Mouse (Mus musculus) urinary bladder, adult 18-20 months (tissue): ENCODE data around the gene Srl.

Experiments
- DNase-seq, 2 experiments: peaks; one replicate each; pipeline ENCODE4 v3.0.0; 2022; ENCODE audit warnings: low spot score in 2 of 2, mixed read lengths in 2 of 2

Gene Srl

DNA sequence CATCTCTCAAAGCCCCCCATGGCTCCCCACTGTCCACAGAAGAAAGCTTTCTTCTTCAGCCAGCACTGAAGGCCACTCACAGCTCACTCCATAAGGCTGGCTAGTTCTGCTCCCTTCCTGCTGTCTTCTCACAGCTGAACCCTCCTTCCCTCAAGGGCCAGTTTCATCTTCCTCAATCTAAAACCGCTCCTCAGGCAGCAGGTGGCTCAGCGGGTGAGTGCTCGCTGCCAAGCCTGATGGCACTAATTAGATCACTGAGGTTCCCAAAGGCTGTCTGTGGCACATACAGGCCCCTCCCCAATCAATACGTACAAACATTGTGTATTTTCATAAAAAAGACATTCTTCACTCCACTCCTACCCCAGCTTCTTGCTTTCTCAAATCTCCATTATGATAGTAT is 22.5 kb downstream of the Srl start:
- no peak for DNase-seq

DNA sequence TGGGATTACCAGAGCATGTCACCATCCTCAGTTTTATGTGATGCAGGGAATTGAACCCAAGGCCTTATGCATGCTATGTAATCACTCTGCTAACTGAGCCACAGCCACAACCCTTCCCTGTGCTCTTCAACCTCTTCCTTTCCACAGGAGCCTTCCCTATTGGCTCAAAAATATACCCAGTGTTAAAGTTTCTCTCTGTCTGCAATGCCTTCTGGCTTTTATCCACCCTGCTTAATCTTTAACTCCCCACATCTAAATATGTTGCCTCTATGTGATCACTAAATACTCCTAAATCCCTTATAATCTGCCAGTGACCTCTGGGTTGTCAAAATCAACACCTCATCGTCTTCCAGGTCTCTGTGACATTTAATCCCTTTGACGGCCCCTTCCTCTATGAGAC is 23.7 kb downstream of the Srl start:
- DNase-seq: no peak

DNA sequence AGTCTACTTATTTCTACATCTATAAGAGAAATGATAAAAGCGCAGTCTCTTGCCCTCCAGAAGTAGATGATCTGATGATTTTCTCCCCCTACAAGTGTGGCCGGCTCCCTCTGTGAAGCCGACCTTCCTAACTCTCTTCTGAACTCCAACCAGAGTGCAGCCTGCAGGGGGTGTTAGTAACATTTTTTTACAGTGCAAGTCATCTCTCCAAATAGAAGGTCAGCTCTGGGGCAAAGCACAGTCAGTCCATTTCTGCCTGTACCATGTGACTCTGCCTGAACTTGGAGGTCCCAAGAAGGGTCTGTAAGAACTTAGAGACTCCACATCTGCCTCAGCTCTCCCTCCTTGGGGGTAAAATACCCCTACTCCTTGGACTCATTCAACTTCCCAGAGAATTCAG is 27.2 kb downstream of the Srl start:
- DNase-seq: no peak

GRCm38 (mm10) chr16:4512661-4513438 is 28.8 kb downstream of the Srl start:
- DNase-seq: peak in 1 of 2 experiments; percentile 30

DNA sequence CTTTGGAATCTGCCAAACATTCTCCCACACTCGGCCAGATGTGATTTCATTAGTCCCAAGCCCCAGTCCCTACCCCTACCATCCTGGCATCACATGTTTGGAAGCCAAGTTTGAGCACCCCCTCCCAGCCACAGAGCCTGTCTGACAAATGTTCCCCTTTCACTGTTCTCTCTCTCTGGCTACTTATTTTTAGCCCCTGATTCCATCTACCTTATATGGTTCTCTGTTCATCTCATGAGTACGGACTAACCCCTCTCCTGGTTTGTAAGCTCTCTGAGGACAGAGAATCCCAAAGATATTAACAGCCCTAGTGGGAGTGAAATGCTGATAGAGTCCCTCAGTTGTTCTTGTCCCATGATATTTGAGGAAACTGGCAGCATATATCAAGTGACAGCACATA is 30.2 kb downstream of the Srl start:
- DNase-seq: no peak

GRCm38 (mm10) chr16:4506181-4506580 is 35.4 kb downstream of the Srl start:
- no peak for DNase-seq

- no peak for DNase-seq
These were observed 38.1 kb downstream of the Srl start for GRCm38 (mm10) chr16:4503495-4503894.

- DNase-seq: no peak
These were observed 39.0 kb downstream of the Srl start for GRCm38 (mm10) chr16:4502568-4502967.

DNA sequence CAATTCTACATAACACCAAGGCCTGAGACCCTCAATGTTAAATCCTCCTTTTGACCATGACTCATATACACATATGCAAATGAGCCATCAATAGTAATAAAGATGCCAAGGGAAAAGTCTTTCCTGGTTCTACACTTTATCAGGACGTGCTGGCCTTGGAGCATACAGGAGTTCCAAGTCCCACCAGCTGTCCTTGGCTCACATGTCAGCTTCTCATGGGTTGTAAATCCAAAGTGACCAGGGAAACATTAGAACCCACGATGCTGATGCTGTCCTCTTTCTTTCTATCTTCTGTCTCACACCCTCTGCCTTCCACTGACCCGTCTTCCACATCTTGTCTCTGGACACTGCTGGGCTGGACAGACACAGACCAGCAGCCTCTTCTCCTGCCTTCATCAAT is 39.9 kb downstream of the Srl start:
- no peak for DNase-seq

GRCm38 (mm10) chr16:4500598-4501385 is 40.8 kb downstream of the Srl start:
- DNase-seq: no peak

DNA sequence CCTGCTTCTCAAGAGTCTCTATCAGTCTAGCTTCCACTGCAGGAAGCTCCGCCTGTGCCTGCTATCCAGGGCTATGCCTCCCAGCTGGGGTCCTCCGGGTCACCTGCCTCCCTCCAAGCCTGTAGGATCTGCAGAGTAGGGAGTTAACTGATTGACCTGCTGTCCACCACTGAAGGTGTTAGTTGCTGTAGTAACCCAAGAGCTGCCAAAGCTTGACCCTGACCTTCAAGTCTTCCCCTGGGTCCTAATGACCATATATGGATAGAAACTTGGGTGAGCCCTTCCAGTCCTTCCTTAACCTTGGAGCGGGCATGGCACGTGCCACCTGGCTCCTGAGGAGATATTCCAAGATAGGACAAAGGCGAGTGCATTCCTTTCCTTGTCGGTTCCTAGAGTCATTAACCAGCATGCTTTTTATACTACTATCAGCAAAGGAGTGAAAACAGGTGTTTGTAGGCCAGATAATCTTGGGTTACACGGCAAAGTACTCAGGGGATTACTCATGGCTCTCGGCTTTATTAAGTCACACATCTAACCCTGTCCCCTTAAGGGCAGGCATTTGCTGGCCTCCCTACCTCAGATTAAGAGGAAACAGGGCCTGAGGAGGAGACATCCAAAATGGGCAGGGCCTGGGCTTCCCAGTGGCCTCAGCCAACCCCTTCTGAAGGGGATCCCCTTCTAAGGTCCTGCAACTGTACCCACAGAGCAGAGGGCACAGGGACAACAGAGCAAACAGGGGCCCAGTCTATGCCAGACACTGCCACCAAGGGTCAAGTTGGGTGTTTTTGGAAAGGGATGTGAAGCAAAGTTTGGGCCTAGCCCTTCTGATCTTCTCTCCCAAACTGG is 43.6 kb downstream of the Srl start:
- DNase-seq: no peak

GRCm38 (mm10) chr16:4496470-4496869 is 45.1 kb downstream of the Srl start:
- DNase-seq: no peak

GRCm38 (mm10) chr16:4495861-4496260 is 45.8 kb downstream of the Srl start:
- DNase-seq: peak in 1 of 2 experiments; percentile 13

DNA sequence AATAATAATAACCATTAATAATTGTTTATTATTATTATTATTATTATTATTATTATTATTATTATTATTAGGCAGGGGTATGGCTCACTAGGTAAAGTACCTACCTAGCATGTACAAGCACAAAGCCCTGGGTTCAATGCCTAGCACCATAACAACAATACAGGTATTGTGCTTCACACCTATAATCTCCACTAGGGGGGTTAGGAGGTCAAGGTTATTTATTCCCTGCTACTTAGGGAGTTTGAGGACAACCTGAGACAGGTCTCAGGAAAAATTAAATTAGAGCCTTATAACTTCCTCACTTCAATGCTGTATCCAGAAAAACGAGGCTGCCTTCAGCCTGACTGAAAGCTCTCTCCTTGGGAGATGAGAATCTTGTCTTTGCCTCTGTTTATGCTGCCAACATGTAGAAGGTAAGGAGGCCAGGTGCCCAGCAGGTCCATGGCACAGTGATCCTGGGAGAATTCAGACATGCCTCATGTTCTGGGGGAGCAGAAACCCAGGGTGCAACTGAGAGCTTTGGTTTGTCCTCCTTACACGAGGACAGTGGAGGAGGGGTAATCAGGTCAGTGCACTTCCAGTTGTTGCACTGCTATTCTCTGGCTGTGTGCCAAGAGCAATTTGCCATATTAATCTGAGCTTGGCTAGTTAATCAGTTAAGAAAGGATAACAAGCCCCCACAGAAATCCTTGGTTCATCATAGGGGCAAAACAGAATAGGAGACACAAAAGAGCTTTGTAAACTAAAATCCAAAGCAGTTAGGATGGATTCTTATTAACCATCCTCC is 48.6 kb downstream of the Srl start:
- no peak for DNase-seq

DNA sequence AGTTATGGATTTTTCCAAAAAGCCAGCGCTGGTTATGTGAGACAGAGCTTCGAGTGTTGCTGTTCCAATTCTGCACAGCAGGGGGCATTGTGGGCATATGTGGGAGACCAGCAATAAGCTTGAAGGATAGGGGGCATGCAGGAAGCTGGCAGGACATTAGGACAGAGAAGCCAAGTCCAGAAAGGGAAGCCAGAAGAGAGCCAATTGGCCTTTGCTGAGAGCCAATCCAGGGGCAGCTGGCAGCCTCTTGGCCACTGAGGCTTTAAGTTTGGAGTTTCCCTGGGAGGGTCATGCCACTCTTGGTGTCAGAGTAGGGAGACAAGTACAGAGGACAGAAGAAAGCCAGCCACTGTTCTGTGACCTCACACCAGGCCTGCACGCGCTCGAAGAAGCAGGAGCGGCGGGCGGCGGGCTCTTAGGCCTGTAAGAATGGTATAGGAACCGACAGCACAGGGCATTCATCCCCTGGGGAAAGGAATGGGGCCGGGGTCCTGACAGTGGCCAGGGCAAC is 52.4 kb downstream of the Srl start:
- DNase-seq: peak; percentile 70 to 75

DNA sequence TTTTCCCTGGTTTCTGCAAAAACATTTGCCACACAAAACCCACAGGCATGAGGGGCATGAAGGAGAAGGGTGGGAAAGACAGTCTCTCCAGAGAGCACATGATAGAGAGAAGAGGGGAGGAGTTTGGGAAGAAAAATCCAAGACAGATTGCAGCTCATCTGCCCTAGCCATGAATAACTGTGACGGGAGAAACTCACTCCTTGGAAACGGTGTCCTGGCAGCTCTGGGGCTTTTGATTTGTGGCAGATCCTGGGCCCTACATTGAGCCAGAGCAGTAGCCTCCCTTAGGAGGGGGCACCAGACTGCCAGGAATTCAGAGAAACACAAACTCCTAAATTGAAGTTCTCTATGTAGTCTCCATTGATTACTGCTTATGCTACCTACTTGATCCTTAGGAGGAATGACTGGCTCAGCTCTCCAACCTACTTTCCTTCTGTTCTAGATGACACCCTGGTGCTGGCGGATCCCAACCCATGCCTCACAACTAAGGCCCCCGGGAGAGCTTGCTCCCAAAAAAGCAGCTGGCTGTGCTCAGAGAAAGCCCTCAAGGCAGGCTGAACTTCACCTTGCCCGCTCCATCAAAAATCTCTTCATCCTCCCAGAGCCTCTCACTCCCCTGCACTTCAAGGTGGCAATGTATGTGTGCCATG is 60.9 kb downstream of the Srl start:
- DNase-seq: no peak

DNA sequence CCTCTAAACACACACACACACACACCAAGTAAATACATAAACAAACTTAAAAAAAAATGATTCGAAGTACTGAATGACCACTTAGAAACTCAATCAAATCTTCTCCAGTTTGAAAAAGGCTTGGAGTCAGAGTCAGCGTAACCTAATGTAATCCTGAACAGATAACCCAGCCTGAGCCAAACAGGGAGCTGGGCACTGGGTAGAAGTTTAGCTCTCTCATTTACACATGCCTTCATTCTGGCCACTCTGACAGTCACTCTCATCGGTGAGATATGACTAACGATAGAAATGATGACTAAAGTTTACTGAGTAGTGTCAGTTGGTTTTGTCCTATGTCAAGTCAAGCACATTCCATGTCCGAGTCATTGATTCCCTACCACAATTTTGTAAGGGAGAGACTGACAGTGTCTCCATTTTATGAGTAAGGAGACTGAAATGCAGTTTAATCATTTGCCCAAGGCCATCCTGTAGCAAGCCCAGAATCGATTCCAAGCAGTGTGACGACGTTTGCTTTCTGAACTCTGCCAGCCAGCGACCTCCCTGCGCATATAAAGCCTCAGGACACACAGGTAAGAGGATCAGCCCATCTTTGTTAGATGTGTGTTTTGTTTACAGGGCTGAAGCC is 63.9 kb downstream of the Srl start:
- no peak for DNase-seq

- peak; percentile 93 to 95 for DNase-seq
These were observed 66.5 kb downstream of the Srl start for GRCm38 (mm10) chr16:4474882-4475803.
